Mouse (Mus musculus) MEL (cell line): ENCODE measurements around the gene Vsx1. TPM values are rescaled to one million over a fixed set of nuclear protein-coding genes. Genes with fewer than 3 reads are reported as not detected.

Experiments
- DNase-seq: peaks from one replicate; pipeline ENCODE4 v3.0.0; 2011; ENCODE audit warnings: low read depth, low spot score
- H3K27ac ChIP-seq: 2 replicates; pipeline ENCODE4 v1.5.1; 2012; ENCODE audit warnings: low read depth, mild to moderate bottlenecking, control low read depth, low read length, moderate library complexity; ENCODE audit not compliant: control insufficient read depth
- H3K27me3 ChIP-seq, 2 experiments: fragments of 150-350 bp in 1 of 2; sonication (generic) in 1 of 2; 2 replicates each; pipeline ENCODE4 v1.6.1; 2012; ENCODE audit warnings: low read length in 2 of 2, mild to moderate bottlenecking in 2 of 2, improper control_type of control experiment in 1 of 2, moderate library complexity in 1 of 2; ENCODE audit not compliant: insufficient read depth in 2 of 2, control insufficient read depth in 1 of 2
- H3K36me3 ChIP-seq, 2 experiments: 2 replicates each; pipeline ENCODE4 v1.6.1; 2012 to 2014; ENCODE audit warnings: low read length in 2 of 2, improper control_type of control experiment in 1 of 2, inconsistent platforms in 1 of 2, mild to moderate bottlenecking in 1 of 2; ENCODE audit not compliant: insufficient read depth in 2 of 2, control insufficient read depth in 1 of 2
- H3K4me1 ChIP-seq, 2 experiments: fragments of 150-350 bp in 1 of 2; sonication (generic) in 1 of 2; 2 replicates each; pipeline ENCODE4 v1.6.1; 2012; ENCODE audit warnings: low read length in 2 of 2, improper control_type of control experiment in 1 of 2, mild to moderate bottlenecking in 1 of 2; ENCODE audit not compliant: insufficient read depth in 2 of 2, control insufficient read depth in 1 of 2
- H3K4me3 ChIP-seq, 2 experiments: fragments of 150-350 bp in 1 of 2; sonication (generic) in 1 of 2; 2 replicates each; pipeline ENCODE4 v1.5.1; 2012; ENCODE audit warnings: low read depth in 2 of 2, low read length in 2 of 2, mild to moderate bottlenecking in 2 of 2, moderate library complexity in 2 of 2, control low read depth in 1 of 2, improper control_type of control experiment in 1 of 2; ENCODE audit not compliant: control insufficient read depth in 1 of 2, insufficient read depth in 1 of 2
- H3K79me2 ChIP-seq: 2 replicates; pipeline ENCODE4 v1.6.1; 2012; ENCODE audit warnings: mild to moderate bottlenecking, low read length, moderate library complexity; ENCODE audit not compliant: control insufficient read depth, poor library complexity, insufficient read depth
- H3K9ac ChIP-seq: 2 replicates; pipeline ENCODE4 v1.6.1; 2012; ENCODE audit warnings: low read depth, mild to moderate bottlenecking, control low read depth, low read length, moderate library complexity; ENCODE audit not compliant: control insufficient read depth, poor library complexity, severe bottlenecking
- H3K9me3 ChIP-seq: fragments of 150-350 bp; sonication (generic); replicated peaks from 2 replicates; pipeline ENCODE4 v1.6.1; 2012; ENCODE audit warnings: mild to moderate bottlenecking, low read length, improper control_type of control experiment, moderate library complexity; ENCODE audit not compliant: insufficient read depth
- BHLHE40 ChIP-seq: IDR thresholded peaks from 2 replicates; pipeline ENCODE4 v1.6.1; 2012; ENCODE audit warnings: low read depth, mild to moderate bottlenecking, inconsistent platforms, low read length, improper control_type of control experiment, borderline replicate concordance
- E2F4 ChIP-seq: IDR thresholded peaks from 2 replicates; pipeline ENCODE4 v1.6.1; 2011; ENCODE audit warnings: low read depth, low read length, improper control_type of control experiment, borderline replicate concordance
- EP300 ChIP-seq, 2 experiments: IDR thresholded peaks; 2 replicates each; pipeline ENCODE4 v1.6.1; 2011; ENCODE audit warnings: improper control_type of control experiment in 2 of 2, low read length in 2 of 2, low read depth in 1 of 2, mild to moderate bottlenecking in 1 of 2
- GABPA ChIP-seq: IDR thresholded peaks from 2 replicates; pipeline ENCODE4 v1.6.1; 2012; ENCODE audit warnings: low read depth, mild to moderate bottlenecking, inconsistent platforms, low read length, improper control_type of control experiment, moderate library complexity
- GATA1 ChIP-seq: IDR thresholded peaks from 2 replicates; pipeline ENCODE4 v1.6.1; 2011; ENCODE audit warnings: low read depth, low read length, improper control_type of control experiment
- MAFK ChIP-seq: IDR thresholded peaks from 2 replicates; pipeline ENCODE4 v1.6.1; 2011; ENCODE audit warnings: low read depth, mild to moderate bottlenecking, low read length, improper control_type of control experiment, borderline replicate concordance
- MAX ChIP-seq: IDR thresholded peaks from 2 replicates; pipeline ENCODE4 v1.6.1; 2011; ENCODE audit warnings: low read length, improper control_type of control experiment
- MAZ ChIP-seq: IDR thresholded peaks from 2 replicates; pipeline ENCODE4 v1.6.1; 2012; ENCODE audit warnings: low read depth, mild to moderate bottlenecking, inconsistent platforms, low read length, improper control_type of control experiment
- MXI1 ChIP-seq: IDR thresholded peaks from 2 replicates; pipeline ENCODE4 v1.6.1; 2011; ENCODE audit warnings: mild to moderate bottlenecking, low read depth, low read length, improper control_type of control experiment
- MYB ChIP-seq: IDR thresholded peaks from 2 replicates; pipeline ENCODE4 v1.6.1; 2011; ENCODE audit warnings: mild to moderate bottlenecking, low read depth, low read length, improper control_type of control experiment
- RAD21 ChIP-seq: IDR thresholded peaks from 2 replicates; pipeline ENCODE4 v1.6.1; 2011; ENCODE audit warnings: mild to moderate bottlenecking, low read depth, low read length, improper control_type of control experiment
- SIN3A ChIP-seq: IDR thresholded peaks from 2 replicates; pipeline ENCODE4 v1.6.1; 2012; ENCODE audit warnings: low read length, improper control_type of control experiment, inconsistent platforms
- SMC3 ChIP-seq: IDR thresholded peaks from 2 replicates; pipeline ENCODE4 v1.6.1; 2011; ENCODE audit warnings: low read depth, low read length, improper control_type of control experiment
- TBP ChIP-seq: IDR thresholded peaks from 2 replicates; pipeline ENCODE4 v1.8.0; 2011; ENCODE audit warnings: low read depth, low read length, improper control_type of control experiment
- TCF12 ChIP-seq: IDR thresholded peaks from 2 replicates; pipeline ENCODE4 v1.6.1; 2014; ENCODE audit warnings: low read depth, mild to moderate bottlenecking, inconsistent platforms, low read length, improper control_type of control experiment, moderate library complexity
- USF2 ChIP-seq, 2 experiments: IDR thresholded peaks; 2 replicates each; pipeline ENCODE4 v1.6.1; 2011 to 2012; ENCODE audit warnings: improper control_type of control experiment in 2 of 2, low read length in 2 of 2, borderline replicate concordance in 1 of 2, inconsistent platforms in 1 of 2, low read depth in 1 of 2, mild to moderate bottlenecking in 1 of 2; ENCODE audit not compliant: insufficient read depth in 1 of 2
- ZMIZ1 ChIP-seq: IDR thresholded peaks from 2 replicates; pipeline ENCODE4 v1.6.1; 2012; ENCODE audit warnings: low read depth, mild to moderate bottlenecking, inconsistent platforms, low read length, improper control_type of control experiment, moderate library complexity
- polyA plus RNA-seq, 2 experiments: library from polyadenylated mRNA; stranded (reverse) in 1 of 2; unstranded in 1 of 2; fragments of >175 nt in 1 of 2; fragments of >200 nt in 1 of 2; gene quantifications; 2 replicates each; pipeline versions ENCODE4 v1.2.1 to v1.2.4; 2012; ENCODE audit warnings: low replicate concordance in 2 of 2, low read depth in 1 of 2; ENCODE audit not compliant: insufficient read length in 2 of 2, insufficient read depth in 1 of 2, missing spikeins in 1 of 2
- total RNA-seq: library from RNA; depleted of rRNA; stranded (reverse); fragments of 300-350 nt; gene quantifications from 2 replicates; pipeline ENCODE4 v1.2.3, GENCODE M21; 2012

The Vsx1 gene
- total and polyA plus RNA-seq, 3 experiments: not detected

- no peak for TF ChIP-seq ZMIZ1
- no peak for TF ChIP-seq USF2 (IDR thresholded peaks at IDR 0.05; ENCODE audit: borderline replicate concordance in 1 of 2, insufficient read depth in 1 of 2, low read depth in 1 of 2, low read length in 2 of 2)
- TF ChIP-seq GABPA: no peak
- Histone ChIP-seq H3K27me3 (no peaks in the 10 kb centered on the region), H3K9me3 (no peaks in the 10 kb centered on the region), H3K4me3 (no peak overlapping the region), H3K9ac (no peak overlapping the region), H3K79me2 (no peaks in the 10 kb centered on the region; the same call in 1 of the 2 replicates), H3K27ac (no peak overlapping the region), H3K36me3 (peaks cover 0 to 14% of the 10 kb centered on the region in 2 experiments; a peak in 2 of 4 replicates), H3K4me1 (peaks cover 9 to 31% of the 10 kb centered on the region in 2 experiments)
- no peak for DNase-seq
Measured at GRCm38 (mm10) chr2:150671609-150672290, 17.4 kb downstream of the Vsx1 start.

GRCm38 (mm10) chr2:150670926-150671325 lies 18.2 kb downstream of the Vsx1 start:
- H3K4me1 ChIP-seq: peaks cover 9 to 34% of the 10 kb centered on the region in 2 experiments
- no peaks in the 10 kb centered on the region; the same call in 1 of the 2 replicates for H3K79me2 ChIP-seq
- TF ChIP-seq EP300 (IDR thresholded peaks at IDR 0.05; ENCODE audit: low read depth in 1 of 2, low read length in 2 of 2): no peak
- TF ChIP-seq BHLHE40: no peak
- TF ChIP-seq GABPA: no peak
- no peak for TF ChIP-seq E2F4
- TF ChIP-seq SIN3A: no peak
- no peak for TF ChIP-seq RAD21
- no peak for TF ChIP-seq MAX
- no peak for TF ChIP-seq TCF12
- TF ChIP-seq MAZ: no peak
- no peak for TF ChIP-seq USF2 (IDR thresholded peaks at IDR 0.05; ENCODE audit: borderline replicate concordance in 1 of 2, insufficient read depth in 1 of 2, low read depth in 1 of 2, low read length in 2 of 2)
- no peak for TF ChIP-seq MYB
- no peak for TF ChIP-seq MAFK
- TF ChIP-seq TBP: no peak
- no peak for TF ChIP-seq MXI1
- no peak for TF ChIP-seq SMC3
- no peak for TF ChIP-seq GATA1

More at GRCm38 (mm10) chr2:150670926-150671325, 18.2 kb downstream of the Vsx1 start:
- peaks cover 0 to 19% of the 10 kb centered on the region in 2 experiments; a peak in 2 of 4 replicates for H3K36me3 ChIP-seq
- no peak overlapping the region for H3K9ac ChIP-seq
- DNase-seq: no peak
- no peak overlapping the region for H3K4me3 ChIP-seq
- no peaks in the 10 kb centered on the region for H3K9me3 ChIP-seq
- H3K27me3 ChIP-seq: no peaks in the 10 kb centered on the region
- H3K27ac ChIP-seq: no peak overlapping the region
